Mouse (Mus musculus) midbrain, embryonic 12.5 days (tissue): ENCODE data around the gene Jdp2. TPM values are rescaled to one million over a fixed set of nuclear protein-coding genes. Genes with fewer than 3 reads are reported as not detected.

Experiments
- ATAC-seq: fragments of 200-750 bp; cut with Nextera tagmentation; 2 replicates; pipeline ENCODE4 v1.8.0; 2017; ENCODE audit warnings: low read depth, moderate TSS enrichment, moderate library complexity; ENCODE audit not compliant: low FRiP score
- H3K27ac ChIP-seq: fragments of 300-500 bp; sonication (generic); replicated peaks from 2 replicates; pipeline ENCODE4 v1.5.1; 2016; ENCODE audit warnings: mild to moderate bottlenecking
- H3K27me3 ChIP-seq: fragments of 300-500 bp; sonication (generic); 2 replicates; pipeline ENCODE4 v1.6.1; 2016; ENCODE audit warnings: mild to moderate bottlenecking
- H3K36me3 ChIP-seq: fragments of 300-500 bp; sonication (generic); 2 replicates; pipeline ENCODE4 v1.6.1; 2016
- H3K4me1 ChIP-seq: fragments of 300-500 bp; sonication (generic); 2 replicates; pipeline ENCODE4 v1.6.1; 2016
- H3K4me2 ChIP-seq: fragments of 300-500 bp; sonication (generic); replicated peaks from 2 replicates; pipeline ENCODE4 v1.6.1; 2016; ENCODE audit warnings: mild to moderate bottlenecking, moderate library complexity
- H3K4me3 ChIP-seq: fragments of 300-500 bp; sonication (generic); 2 replicates; pipeline ENCODE4 v1.5.1; 2016; ENCODE audit warnings: mild to moderate bottlenecking
- H3K9ac ChIP-seq: fragments of 300-500 bp; sonication (generic); replicated peaks from 2 replicates; pipeline ENCODE4 v1.6.1; 2016; ENCODE audit warnings: mild to moderate bottlenecking, moderate library complexity
- H3K9me3 ChIP-seq: fragments of 300-500 bp; sonication (generic); 2 replicates; pipeline ENCODE4 v1.6.1; 2016; ENCODE audit warnings: mild to moderate bottlenecking
- WGBS: fragments of 180-500 bp; shearing (Covaris S2); methylation state at CpG from one replicate; pipeline ENCODE4 v1.1.7; 2016; 5-methylcytosine and 5-hydroxymethylcytosine counted together
- polyA plus RNA-seq: library from polyadenylated mRNA; unstranded; fragments of >200 nt; fragmentation: Nextera tagmentation; extraction: Ambion mirVana; gene quantifications from 2 replicates; pipeline ENCODE4 v1.2.1, GENCODE M21; 2016

Jdp2 gene
- polyA plus RNA-seq, 1 experiment from 2014 or later = 0.92 TPM

GRCm38 (mm10) chr12:85621673-85622072 is 22.8 kb downstream of the Jdp2 start:
- H3K9me3 ChIP-seq = no peaks in the 10 kb centered on the region
- no peaks in the 10 kb centered on the region for H3K27me3 ChIP-seq
- H3K36me3 ChIP-seq = no peaks in the 10 kb centered on the region
- H3K4me3 ChIP-seq = no peak overlapping the region
- WGBS = 89% methylated on average over 4 of the region's 4 CpGs
- ATAC-seq = no peak
- no peak overlapping the region for H3K4me2 ChIP-seq
- no peak overlapping the region for H3K9ac ChIP-seq
- H3K27ac ChIP-seq = no peak overlapping the region
- H3K4me1 ChIP-seq = peaks cover 13% of the 10 kb centered on the region

DNA sequence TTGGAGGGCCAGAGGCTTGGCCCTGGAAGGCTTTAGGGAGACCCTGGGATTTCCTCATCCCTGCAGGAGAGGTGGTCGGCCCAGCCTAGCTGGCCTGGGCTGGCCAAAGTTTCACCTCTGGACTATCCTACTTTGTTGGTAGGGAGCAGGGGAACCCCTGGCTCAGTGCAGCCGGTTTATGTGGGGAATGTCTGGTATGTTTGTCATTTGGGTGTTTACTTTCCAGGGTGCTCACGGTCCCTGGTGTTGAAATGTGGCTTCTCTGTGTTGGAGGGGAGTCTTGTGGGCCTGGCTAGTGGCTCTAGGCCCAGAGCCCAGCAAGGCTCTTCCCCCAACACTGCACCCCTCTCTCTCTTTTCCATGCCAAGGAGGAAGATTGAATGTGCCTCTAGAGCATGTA is 24.9 kb downstream of the Jdp2 start:
- no peak overlapping the region for H3K4me3 ChIP-seq
- H3K4me2 ChIP-seq = no peak overlapping the region
- WGBS = 65% methylated on average over 3 of the region's 3 CpGs

DNA sequence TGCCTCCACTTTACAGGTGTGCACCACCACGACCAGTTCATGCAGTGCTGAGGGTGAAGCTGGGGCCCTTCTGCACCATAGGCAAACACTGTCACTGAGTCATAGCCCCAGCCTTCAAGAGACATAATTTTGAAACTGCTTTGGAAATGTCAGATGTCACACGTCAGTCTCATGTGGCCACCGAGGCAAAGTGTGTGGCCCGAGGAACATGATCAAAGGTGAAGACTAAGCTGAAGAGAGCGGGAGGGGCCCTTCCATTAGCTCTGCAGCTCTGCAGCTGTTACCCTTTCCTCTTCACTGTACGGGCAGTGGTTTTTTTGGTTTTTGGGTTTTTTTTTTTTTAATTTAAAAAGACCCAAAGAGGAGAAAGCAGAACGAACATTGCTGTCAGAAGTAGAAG is 25.8 kb downstream of the Jdp2 start:
- H3K4me1 ChIP-seq = peaks cover 13% of the 10 kb centered on the region
- H3K9ac ChIP-seq = no peak overlapping the region
- H3K4me2 ChIP-seq = no peak overlapping the region
- no peaks in the 10 kb centered on the region for H3K9me3 ChIP-seq
- 90% methylated on average over 7 of the region's 7 CpGs for WGBS
- no peak overlapping the region for H3K27ac ChIP-seq
- H3K4me3 ChIP-seq = no peak overlapping the region
- H3K36me3 ChIP-seq = no peaks in the 10 kb centered on the region
- no peak for ATAC-seq
- H3K27me3 ChIP-seq = no peaks in the 10 kb centered on the region

More for the DNA sequence above, 24.9 kb downstream of the Jdp2 start:
- Histone ChIP-seq H3K27me3 (no peaks in the 10 kb centered on the region), H3K27ac (no peak overlapping the region), H3K9me3 (no peaks in the 10 kb centered on the region), H3K9ac (no peak overlapping the region), H3K4me1 (peaks cover 13% of the 10 kb centered on the region), H3K36me3 (no peaks in the 10 kb centered on the region)
- ATAC-seq = no peak

DNA sequence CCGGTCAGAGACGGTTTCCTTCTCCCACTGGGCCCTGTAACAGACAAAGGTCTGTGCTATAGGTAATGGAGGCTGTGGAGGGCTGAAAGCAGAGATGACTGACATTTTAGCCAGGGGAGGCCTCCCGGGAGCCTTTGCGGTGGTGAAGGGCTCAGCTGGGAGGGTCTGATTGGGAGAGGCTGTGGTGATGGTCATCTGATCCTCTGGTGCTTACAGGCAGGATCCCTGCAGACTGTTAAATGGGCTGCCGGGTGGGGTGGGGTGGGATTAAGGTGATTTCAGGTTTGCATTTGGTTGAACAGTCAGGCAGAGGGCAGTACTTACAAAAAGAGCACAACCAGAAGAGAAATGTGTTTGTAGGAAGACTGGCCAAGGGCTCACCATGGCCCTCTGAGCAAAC is 27.0 kb downstream of the Jdp2 start:
- no peaks in the 10 kb centered on the region for H3K9me3 ChIP-seq
- H3K4me2 ChIP-seq = no peak overlapping the region
- H3K9ac ChIP-seq = no peak overlapping the region
- H3K27me3 ChIP-seq = no peaks in the 10 kb centered on the region
- ATAC-seq = no peak
- peaks cover 7% of the 10 kb centered on the region; the same call in 1 of the 2 replicates for H3K4me1 ChIP-seq
- 55% methylated on average over 5 of the region's 5 CpGs for WGBS
- no peaks in the 10 kb centered on the region for H3K36me3 ChIP-seq
- H3K4me3 ChIP-seq = no peak overlapping the region
- no peak overlapping the region for H3K27ac ChIP-seq

GRCm38 (mm10) chr12:85629661-85630481 is 31.0 kb downstream of the Jdp2 start:
- Histone ChIP-seq H3K27ac (no peak overlapping the region), H3K4me2 (no peak overlapping the region), H3K4me3 (no peak overlapping the region), H3K4me1 (no peaks in the 10 kb centered on the region), H3K9me3 (no peaks in the 10 kb centered on the region), H3K9ac (no peak overlapping the region), H3K27me3 (no peaks in the 10 kb centered on the region), H3K36me3 (0 out of 2 replicates have a peak, but pooled peaks cover 5% of the 10 kb centered on the region)
- 84% methylated on average over 21 of the region's 21 CpGs for WGBS
- no peak for ATAC-seq

DNA sequence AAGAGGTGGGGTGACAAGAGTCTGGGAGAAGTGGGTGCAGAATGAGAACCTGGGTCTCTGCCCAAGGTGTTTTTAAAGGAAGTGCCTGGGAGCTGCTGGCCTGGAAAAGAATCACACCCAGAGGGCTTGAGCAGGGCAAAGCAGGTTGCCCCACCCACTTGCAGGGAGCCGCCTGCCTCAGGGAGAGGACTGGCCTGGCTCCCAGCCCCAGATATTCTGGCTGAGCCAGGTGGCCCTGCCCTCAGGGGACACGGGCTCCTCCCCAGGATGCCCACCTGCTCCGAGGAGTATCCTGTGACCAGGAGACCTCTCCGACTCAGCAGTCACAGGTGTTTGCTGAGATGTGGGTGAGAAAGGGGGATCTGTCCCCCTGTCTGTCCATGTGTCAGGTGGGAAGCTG is 32.4 kb downstream of the Jdp2 start:
- 0 out of 2 replicates have a peak, but pooled peaks cover 5% of the 10 kb centered on the region for H3K36me3 ChIP-seq
- WGBS = 84% methylated on average over 4 of the region's 4 CpGs
- no peak overlapping the region for H3K4me2 ChIP-seq
- H3K9ac ChIP-seq = no peak overlapping the region
- no peaks in the 10 kb centered on the region for H3K27me3 ChIP-seq
- H3K9me3 ChIP-seq = no peaks in the 10 kb centered on the region
- H3K27ac ChIP-seq = no peak overlapping the region
- H3K4me1 ChIP-seq = no peaks in the 10 kb centered on the region
- no peak for ATAC-seq
- no peak overlapping the region for H3K4me3 ChIP-seq

GRCm38 (mm10) chr12:85632321-85632720 is 33.5 kb downstream of the Jdp2 start:
- WGBS = 94% methylated on average over 10 of the region's 10 CpGs
- Histone ChIP-seq H3K27ac (no peak overlapping the region), H3K9ac (no peak overlapping the region), H3K9me3 (no peaks in the 10 kb centered on the region), H3K4me2 (no peak overlapping the region), H3K36me3 (0 out of 2 replicates have a peak, but pooled peaks cover 5% of the 10 kb centered on the region), H3K27me3 (no peaks in the 10 kb centered on the region), H3K4me1 (no peaks in the 10 kb centered on the region), H3K4me3 (no peak overlapping the region)
- ATAC-seq = no peak

- Histone ChIP-seq H3K9ac (no peak overlapping the region), H3K4me3 (no peak overlapping the region), H3K4me1 (0 out of 2 replicates have a peak, but pooled peaks cover 2% of the 10 kb centered on the region), H3K9me3 (no peaks in the 10 kb centered on the region), H3K36me3 (no peaks in the 10 kb centered on the region), H3K27me3 (no peaks in the 10 kb centered on the region), H3K4me2 (no peak overlapping the region), H3K27ac (no peak overlapping the region)
- no peak for ATAC-seq
- WGBS = 89% methylated on average over 9 of the region's 9 CpGs
Observed at GRCm38 (mm10) chr12:85637932-85638331, 39.1 kb downstream of the Jdp2 start.

DNA sequence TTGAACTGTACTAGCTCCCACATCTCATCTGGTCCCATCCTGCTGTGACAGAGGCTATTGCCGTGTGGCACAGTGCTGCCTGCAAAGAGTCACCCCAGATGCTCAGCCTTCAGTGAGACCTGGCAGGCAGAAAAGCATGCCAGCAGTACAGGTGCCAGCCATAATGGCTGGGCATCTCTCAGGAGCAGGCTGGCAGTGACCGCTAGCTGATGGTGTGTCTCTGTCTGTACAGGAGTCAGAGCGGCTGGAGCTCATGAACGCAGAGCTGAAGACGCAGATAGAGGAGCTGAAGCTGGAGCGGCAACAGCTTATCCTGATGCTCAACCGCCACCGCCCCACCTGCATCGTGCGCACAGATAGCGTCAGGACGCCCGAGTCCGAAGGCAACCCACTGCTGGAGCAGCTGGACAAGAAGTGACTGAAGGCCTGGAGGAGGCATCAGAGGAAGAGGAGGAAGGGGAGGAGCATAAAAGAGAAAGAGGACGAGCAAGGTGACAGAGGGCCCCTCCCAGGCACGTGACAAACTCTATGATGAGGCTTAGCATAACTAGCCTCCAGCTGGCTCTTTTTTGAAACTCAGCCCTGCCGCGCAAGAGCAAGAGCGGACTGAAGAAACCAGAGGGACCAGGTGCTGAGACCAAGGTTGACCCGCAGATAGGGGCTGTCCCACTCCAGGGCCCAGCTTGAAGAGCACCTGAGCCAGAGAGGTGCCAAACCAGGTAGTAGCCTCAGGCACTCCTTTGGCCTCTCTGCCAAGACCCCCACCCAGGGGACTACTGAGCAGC is 39.9 kb downstream of the Jdp2 start:
- H3K9ac ChIP-seq = no peak overlapping the region
- no peaks in the 10 kb centered on the region for H3K27me3 ChIP-seq
- 77% methylated on average over 20 of the region's 20 CpGs for WGBS
- no peak overlapping the region for H3K27ac ChIP-seq
- no peak overlapping the region for H3K4me3 ChIP-seq
- H3K9me3 ChIP-seq = no peaks in the 10 kb centered on the region
- H3K4me2 ChIP-seq = no peak overlapping the region
- no peak for ATAC-seq
- 0 out of 2 replicates have a peak, but pooled peaks cover 2% of the 10 kb centered on the region for H3K4me1 ChIP-seq
- no peaks in the 10 kb centered on the region for H3K36me3 ChIP-seq

GRCm38 (mm10) chr12:85639326-85640008 is 40.6 kb downstream of the Jdp2 start:
- 82% methylated on average over 12 of the region's 12 CpGs for WGBS
- ATAC-seq = no peak
- H3K9ac ChIP-seq = no peak overlapping the region

GRCm38 (mm10) chr12:85640852-85641563 is 42.2 kb downstream of the Jdp2 start:
- H3K36me3 ChIP-seq = no peaks in the 10 kb centered on the region
- H3K9me3 ChIP-seq = no peaks in the 10 kb centered on the region
- WGBS = 85% methylated on average over 10 of the region's 10 CpGs

More at GRCm38 (mm10) chr12:85639326-85640008, 40.6 kb downstream of the Jdp2 start:
- Histone ChIP-seq H3K9me3 (no peaks in the 10 kb centered on the region), H3K27ac (no peak overlapping the region), H3K27me3 (no peaks in the 10 kb centered on the region), H3K4me1 (0 out of 2 replicates have a peak, but pooled peaks cover 2% of the 10 kb centered on the region), H3K4me2 (no peak overlapping the region), H3K4me3 (no peak overlapping the region), H3K36me3 (no peaks in the 10 kb centered on the region)

More at GRCm38 (mm10) chr12:85640852-85641563, 42.2 kb downstream of the Jdp2 start:
- Histone ChIP-seq H3K9ac (no peak overlapping the region), H3K4me3 (no peak overlapping the region), H3K27ac (no peak overlapping the region), H3K27me3 (no peaks in the 10 kb centered on the region), H3K4me2 (no peak overlapping the region), H3K4me1 (0 out of 2 replicates have a peak, but pooled peaks cover 2% of the 10 kb centered on the region)
- ATAC-seq = no peak
